Mouse (Mus musculus): ENCODE data around the gene Krt23. TPM values are rescaled to one million over a fixed set of nuclear protein-coding genes. Genes with fewer than 3 reads are reported as not detected.

The Krt23 gene
- 2.5 and 23.6 TPM in 2 replicates for polyA plus RNA-seq (2012; rRNA removed; ENCODE audit: low replicate concordance)

GRCm38 (mm10) chr11:99492733-99493573 is at the start of gene Krt23:
Krt23 (minus strand) TSS chr11:99493137.

GRCm38 (mm10) chr11:99521288-99521860 is 28.4 kb upstream of the Krt23 start, which contains the start of gene Krt39:
Krt39 (minus strand) TSS chr11:99521338.

GRCm38 (mm10) chr11:99437972-99438371 is 55.0 kb downstream of the Krt23 start, which contains the start of gene Krt20:
Krt20 (minus strand) TSS chr11:99438150.

Other genes starting within 250 kb of the Krt23 start
- gene Krt222, start 249.1 kb downstream of the Krt23 start, polyA plus RNA-seq (2012; rRNA removed; ENCODE audit: low replicate concordance) = 0.07 and 0.12 TPM in 2 replicates
- gene Krt24, start 207.9 kb downstream of the Krt23 start, polyA plus RNA-seq (2012; rRNA removed; ENCODE audit: low replicate concordance) = not detected in 2 replicates
- not detected in 2 replicates for gene Krt25, start 170.2 kb downstream of the Krt23 start, polyA plus RNA-seq (2012; rRNA removed; ENCODE audit: low replicate concordance)
- gene Krt26, start 155.2 kb downstream of the Krt23 start, polyA plus RNA-seq (2012; rRNA removed; ENCODE audit: low replicate concordance) = not detected in 2 replicates
- not detected in 2 replicates for gene Krt27, start 142.0 kb downstream of the Krt23 start, polyA plus RNA-seq (2012; rRNA removed; ENCODE audit: low replicate concordance)
- 0.15 TPM in 1 of 2 replicates, not detected in the other for gene Krt28, start 118.2 kb downstream of the Krt23 start, polyA plus RNA-seq (2012; rRNA removed; ENCODE audit: low replicate concordance)
- 0.22 and 0.31 TPM in 2 replicates for gene Krt10, start 103.8 kb downstream of the Krt23 start, polyA plus RNA-seq (2012; rRNA removed; ENCODE audit: low replicate concordance)
- 2.3 and 5.4 TPM in 2 replicates for gene Krt12, start 70.9 kb downstream of the Krt23 start, polyA plus RNA-seq (2012; rRNA removed; ENCODE audit: low replicate concordance)
- gene Krt20, start 55.0 kb downstream of the Krt23 start, polyA plus RNA-seq (2012; rRNA removed; ENCODE audit: low replicate concordance) = 90.1 and 382 TPM in 2 replicates
- not detected in 2 replicates for gene Krt39, start 28.2 kb upstream of the Krt23 start, polyA plus RNA-seq (2012; rRNA removed; ENCODE audit: low replicate concordance)
- gene Krt40, start 50.0 kb upstream of the Krt23 start, polyA plus RNA-seq (2012; rRNA removed; ENCODE audit: low replicate concordance) = not detected in 2 replicates
- gene Krtap3-3, start 57.7 kb upstream of the Krt23 start, polyA plus RNA-seq (2012; rRNA removed; ENCODE audit: low replicate concordance) = not detected in 2 replicates
- not detected in 2 replicates for gene Krtap3-2, start 63.7 kb upstream of the Krt23 start, polyA plus RNA-seq (2012; rRNA removed; ENCODE audit: low replicate concordance)
- gene Gm11939, start 66.3 kb upstream of the Krt23 start, polyA plus RNA-seq (2012; rRNA removed; ENCODE audit: low replicate concordance) = not detected in 2 replicates
- 0.21 TPM in 1 of 2 replicates, not detected in the other for gene Krtap3-1, start 73.5 kb upstream of the Krt23 start, polyA plus RNA-seq (2012; rRNA removed; ENCODE audit: low replicate concordance)
- gene Krtap1-5, start 87.9 kb upstream of the Krt23 start, polyA plus RNA-seq (2012; rRNA removed; ENCODE audit: low replicate concordance) = not detected in 2 replicates
- gene Krtap1-4, start 90.5 kb upstream of the Krt23 start, polyA plus RNA-seq (2012; rRNA removed; ENCODE audit: low replicate concordance) = not detected in 2 replicates
- gene Krtap1-3, start 98.2 kb upstream of the Krt23 start, polyA plus RNA-seq (2012; rRNA removed; ENCODE audit: low replicate concordance) = not detected in 2 replicates
- gene Krtap9-3, start 105.0 kb upstream of the Krt23 start, polyA plus RNA-seq (2012; rRNA removed; ENCODE audit: low replicate concordance) = not detected in 2 replicates
- gene Gm11938, start 110.2 kb upstream of the Krt23 start, polyA plus RNA-seq (2012; rRNA removed; ENCODE audit: low replicate concordance) = not detected in 2 replicates
- gene Gm11937, start 117.1 kb upstream of the Krt23 start, polyA plus RNA-seq (2012; rRNA removed; ENCODE audit: low replicate concordance) = not detected in 2 replicates
- 0.27 TPM in 1 of 2 replicates, not detected in the other for gene Krtap2-4, start 121.7 kb upstream of the Krt23 start, polyA plus RNA-seq (2012; rRNA removed; ENCODE audit: low replicate concordance)
- gene Gm11562, start 127.3 kb upstream of the Krt23 start, polyA plus RNA-seq (2012; rRNA removed; ENCODE audit: low replicate concordance) = not detected in 2 replicates
- gene Krtap4-1, start 135.1 kb upstream of the Krt23 start, polyA plus RNA-seq (2012; rRNA removed; ENCODE audit: low replicate concordance) = not detected in 2 replicates
- not detected in 2 replicates for gene Krtap4-2, start 141.9 kb upstream of the Krt23 start, polyA plus RNA-seq (2012; rRNA removed; ENCODE audit: low replicate concordance)
- gene Krtap4-7, start 151.0 kb upstream of the Krt23 start, polyA plus RNA-seq (2012; rRNA removed; ENCODE audit: low replicate concordance) = not detected in 2 replicates
- not detected in 2 replicates for gene Gm11555, start 157.1 kb upstream of the Krt23 start, polyA plus RNA-seq (2012; rRNA removed; ENCODE audit: low replicate concordance)
- not detected in 2 replicates for gene Gm11563, start 165.8 kb upstream of the Krt23 start, polyA plus RNA-seq (2012; rRNA removed; ENCODE audit: low replicate concordance)
- not detected in 2 replicates for gene Krtap4-6, start 172.8 kb upstream of the Krt23 start, polyA plus RNA-seq (2012; rRNA removed; ENCODE audit: low replicate concordance)
- not detected in 2 replicates for gene Gm14190, start 197.6 kb upstream of the Krt23 start, polyA plus RNA-seq (2012; rRNA removed; ENCODE audit: low replicate concordance)
- not detected in 2 replicates for gene Gm14180, start 241.2 kb upstream of the Krt23 start, polyA plus RNA-seq (2012; rRNA removed; ENCODE audit: low replicate concordance)

Measured in duodenum, adult 2 months (tissue).